Mouse (Mus musculus) kidney, embryonic 14.5 days (tissue): ENCODE results near the gene Tpcn1. TPM values are rescaled to one million over a fixed set of nuclear protein-coding genes. Genes with fewer than 3 reads are reported as not detected.

Experiments used
- polyA plus RNA-seq: library from polyadenylated mRNA; unstranded; fragments of >200 nt; fragmentation: Nextera tagmentation; extraction: Ambion mirVana; gene quantifications from 2 replicates; pipeline ENCODE4 v1.2.1, GENCODE M21; 2014

Tpcn1 gene
- polyA plus RNA-seq, 1 experiment from 2014 or later = 33.8 TPM

Other genes with a start within 250 kb of the Tpcn1 start
- not detected in 2 replicates for gene Lhx5, start 157.0 kb downstream of the Tpcn1 start, polyA plus RNA-seq
- gene Sdsl, start 115.9 kb downstream of the Tpcn1 start, polyA plus RNA-seq = 10.5 and 12.5 TPM in 2 replicates
- gene Sds, start 112.1 kb downstream of the Tpcn1 start, polyA plus RNA-seq = not detected in 2 replicates
- gene Plbd2, start 85.0 kb downstream of the Tpcn1 start, polyA plus RNA-seq = 41.5 and 44.5 TPM in 2 replicates
- gene Slc8b1, start 77.5 kb downstream of the Tpcn1 start, polyA plus RNA-seq = 4.5 and 6.0 TPM in 2 replicates
- 0.57 and 1.4 TPM in 2 replicates for gene Iqcd, start 343 bp upstream of the Tpcn1 start, polyA plus RNA-seq
- 10.4 and 11.1 TPM in 2 replicates for gene Rita1, start 23.9 kb upstream of the Tpcn1 start, polyA plus RNA-seq
- 22.3 and 37.7 TPM in 2 replicates for gene Ddx54, start 24.1 kb upstream of the Tpcn1 start, polyA plus RNA-seq
- gene Cfap73, start 45.6 kb upstream of the Tpcn1 start, polyA plus RNA-seq = not detected in 2 replicates
- gene Rasal1, start 60.1 kb upstream of the Tpcn1 start, polyA plus RNA-seq = 0.23 and 0.31 TPM in 2 replicates
- gene Dtx1, start 123.3 kb upstream of the Tpcn1 start, polyA plus RNA-seq = 7.3 and 10.1 TPM in 2 replicates
- 0.19 and 0.37 TPM in 2 replicates for gene Oas2, start 161.2 kb upstream of the Tpcn1 start, polyA plus RNA-seq
- not detected in 2 replicates for gene Oas3, start 189.0 kb upstream of the Tpcn1 start, polyA plus RNA-seq
- not detected in 2 replicates for gene Oas1e, start 206.9 kb upstream of the Tpcn1 start, polyA plus RNA-seq
- 0.30 and 0.63 TPM in 2 replicates for gene Oas1c, start 223.8 kb upstream of the Tpcn1 start, polyA plus RNA-seq